Mouse (Mus musculus) cerebellum, adult 18-20 months (tissue): Measurements from ENCODE around the gene Crebzf.

Experiments
- DNase-seq, 2 experiments: peaks; one replicate each; pipeline ENCODE4 v3.0.0; 2021

Crebzf gene

DNA sequence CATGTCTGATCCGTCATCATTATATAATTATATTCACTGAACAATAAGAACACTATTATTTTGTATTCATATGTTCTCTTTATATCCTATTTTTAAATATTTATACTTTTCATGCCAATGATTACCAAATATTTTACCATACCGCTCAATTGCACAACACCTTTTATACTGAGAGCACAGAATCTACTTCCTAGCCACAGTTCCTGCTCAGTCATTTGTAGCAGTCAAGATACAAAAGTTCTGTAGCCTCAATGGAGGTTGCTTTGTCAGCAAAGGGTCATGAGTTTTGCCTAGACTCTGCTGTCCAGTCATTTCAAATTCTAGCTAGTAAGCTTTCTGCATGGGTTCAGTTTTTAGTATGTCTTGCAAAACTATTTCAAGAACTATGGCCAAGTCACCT is 40.1 kb downstream of the Crebzf start:
- no peak for DNase-seq
